Mouse (Mus musculus) cortical plate, adult 2 months (tissue): ENCODE measurements at regions not wholly inside any gene's neighbourhood (a gene's known extent, or its start where the extent isn't known, plus 50 kb on each side); places are given as distances from the start of the nearest gene placed in this dataset.
"Not testable (repeated sequence)": the region's sequence is repeated elsewhere in the genome, so short reads cannot be mapped to it uniquely, and the experiment has no call there.

Source experiments
- H3K27ac ChIP-seq: fragments of 200-500 bp; 2 replicates; pipeline ENCODE4 v1.5.1; 2012; ENCODE audit warnings: low read length, control low read depth, inconsistent platforms; ENCODE audit not compliant: insufficient read depth
- H3K4me1 ChIP-seq: fragments of 200-500 bp; 2 replicates; pipeline ENCODE4 v1.6.1; 2011; ENCODE audit warnings: low read length; ENCODE audit not compliant: control insufficient read depth, insufficient read depth
- H3K4me3 ChIP-seq: fragments of 200-500 bp; 2 replicates; pipeline ENCODE4 v1.5.1; 2011; ENCODE audit warnings: mild to moderate bottlenecking, low read length, control low read depth; ENCODE audit not compliant: insufficient read depth
- CTCF ChIP-seq: fragments of 200-500 bp; IDR thresholded peaks from 2 replicates; pipeline ENCODE4 v1.5.1; 2011; ENCODE audit warnings: mild to moderate bottlenecking, control low read depth, low read length; ENCODE audit not compliant: insufficient read depth; ENCODE audit errors: extremely low read depth
- POLR2A ChIP-seq: fragments of 200-500 bp; IDR thresholded peaks from 2 replicates; pipeline ENCODE4 v1.6.1; 2011; ENCODE audit warnings: mild to moderate bottlenecking, low read length, control low read depth; ENCODE audit not compliant: insufficient read depth; ENCODE audit errors: extremely low read depth

- not testable (repeated sequence) for H3K4me3 ChIP-seq, H3K4me1 ChIP-seq
These were observed 85.6 kb upstream of the Ptprz1 start for GRCm38 (mm10) chr6:22789731-22790130.

DNA sequence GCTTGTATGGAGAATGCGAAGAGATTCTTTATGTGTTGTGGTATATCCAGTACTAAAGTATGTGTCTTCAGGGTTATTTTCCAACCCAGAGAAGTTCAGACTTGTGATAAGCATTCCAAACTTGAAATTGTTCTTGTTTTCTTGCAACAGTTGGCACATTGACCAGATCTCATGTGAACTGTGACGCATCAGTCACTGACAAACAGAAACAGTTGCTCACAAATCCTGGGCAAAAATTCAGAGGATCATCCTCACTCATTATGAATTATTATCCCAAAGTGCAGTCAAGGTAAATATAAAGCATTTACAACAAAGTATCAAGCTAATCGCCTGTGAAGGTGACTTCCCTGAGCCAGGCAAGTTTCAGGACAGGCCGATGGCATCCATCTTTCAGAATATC is 83.5 kb upstream of the Ptprz1 start:
- H3K4me3 ChIP-seq, result no peak overlapping the region

More at GRCm38 (mm10) chr6:22789731-22790130, 85.6 kb upstream of the Ptprz1 start:
- not testable (repeated sequence) for H3K27ac ChIP-seq

GRCm38 (mm10) chr6:22792601-22793000 is 82.7 kb upstream of the Ptprz1 start:
- Histone ChIP-seq H3K27ac (no peak overlapping the region), H3K4me1 (no peaks in the 10 kb centered on the region), H3K4me3 (no peak overlapping the region)
- TF ChIP-seq POLR2A (no peak), CTCF (no peak)

More for the DNA sequence above, 83.5 kb upstream of the Ptprz1 start:
- no peak for TF ChIP-seq CTCF
- TF ChIP-seq POLR2A, result no peak
- H3K4me1 ChIP-seq, result no peaks in the 10 kb centered on the region
- H3K27ac ChIP-seq, result no peak overlapping the region

- H3K4me1 ChIP-seq, result no peaks in the 10 kb centered on the region
- H3K27ac ChIP-seq, result no peak overlapping the region
- H3K4me3 ChIP-seq, result no peak overlapping the region
- TF ChIP-seq CTCF, result no peak
- no peak for TF ChIP-seq POLR2A
These were observed 81.1 kb upstream of the Ptprz1 start for GRCm38 (mm10) chr6:22794071-22794721.

- Histone ChIP-seq H3K4me3 (no peak overlapping the region), H3K4me1 (no peaks in the 10 kb centered on the region), H3K27ac (no peak overlapping the region)
- TF ChIP-seq POLR2A, result no peak
- TF ChIP-seq CTCF, result no peak
These were observed 80.5 kb upstream of the Ptprz1 start for GRCm38 (mm10) chr6:22794755-22795154.

DNA sequence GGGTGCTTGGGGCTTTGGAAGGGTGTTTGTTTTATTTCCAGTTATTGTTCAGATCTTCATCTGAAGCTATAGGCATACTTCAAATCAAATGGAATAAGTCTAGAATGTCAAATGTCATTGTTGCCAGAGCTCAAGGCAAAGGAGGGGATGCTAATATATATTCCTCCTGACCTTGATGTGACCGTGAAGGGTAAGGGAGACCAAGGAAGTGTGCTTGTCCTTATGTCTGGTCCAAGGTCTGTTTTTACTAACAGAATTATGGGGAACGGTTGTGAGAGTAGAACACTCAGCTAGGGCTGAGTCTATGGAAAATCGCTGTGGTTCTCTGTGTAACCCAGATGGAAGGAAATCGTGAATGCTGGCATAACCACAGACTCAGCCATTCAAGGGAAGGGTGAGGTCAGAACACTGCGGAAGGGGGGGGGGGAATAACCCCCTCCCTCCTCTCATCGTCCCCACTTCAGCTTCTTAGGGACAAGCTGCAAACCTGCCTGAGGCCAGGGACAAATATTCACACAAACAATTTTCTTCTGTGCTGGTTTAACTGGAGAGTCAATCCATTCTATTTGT is 79.9 kb upstream of the Ptprz1 start:
- TF ChIP-seq POLR2A, result no peak
- TF ChIP-seq CTCF, result no peak
- peak overlapping the region; percentile 64 for H3K27ac ChIP-seq
- no peaks in the 10 kb centered on the region for H3K4me1 ChIP-seq

GRCm38 (mm10) chr6:22801908-22802307 is 73.4 kb upstream of the Ptprz1 start:
- H3K4me1 ChIP-seq, result no peaks in the 10 kb centered on the region
- TF ChIP-seq POLR2A (no peak), CTCF (no peak)
- H3K27ac ChIP-seq, result no peak overlapping the region
- no peak overlapping the region for H3K4me3 ChIP-seq

More for the DNA sequence above, 79.9 kb upstream of the Ptprz1 start:
- H3K4me3 ChIP-seq, result no peak overlapping the region

DNA sequence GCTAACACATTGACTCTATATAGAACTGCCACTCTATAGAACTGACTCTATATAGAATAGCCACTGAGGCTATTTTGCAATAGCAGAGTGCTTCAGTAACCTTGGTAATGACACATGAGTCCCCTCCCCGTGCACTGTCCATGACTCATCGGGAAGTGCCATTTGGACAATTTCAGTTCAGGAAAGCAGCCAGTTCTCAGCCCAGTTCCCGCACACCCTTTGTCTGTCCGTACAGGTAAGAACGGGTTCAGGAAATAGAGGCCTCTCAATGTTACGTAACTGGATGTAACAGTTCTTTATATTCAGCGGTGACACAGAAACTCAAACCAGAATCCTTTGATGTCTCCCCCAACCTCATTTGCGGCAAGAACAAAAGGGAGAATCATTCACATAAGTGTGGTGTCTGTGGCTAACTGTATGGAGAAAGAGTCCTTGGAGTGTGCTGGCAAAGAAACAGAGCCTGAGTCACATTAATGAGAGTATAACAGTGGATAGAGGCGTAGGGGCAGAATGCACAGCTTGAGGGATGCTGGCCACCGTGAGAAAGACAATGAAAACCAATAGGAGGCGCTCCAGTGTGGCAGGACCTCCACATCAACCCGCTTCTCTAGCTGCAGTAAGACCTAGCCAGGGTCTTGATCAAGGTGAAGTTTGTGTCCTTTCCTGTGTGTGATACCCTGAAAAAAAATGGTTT is 72.8 kb upstream of the Ptprz1 start:
- Histone ChIP-seq H3K4me1 (no peaks in the 10 kb centered on the region), H3K4me3 (no peak overlapping the region), H3K27ac (no peak overlapping the region)
- TF ChIP-seq CTCF, result 0 out of 2 replicates have a peak, but pooled peaks have one; percentile 7
- no peak for TF ChIP-seq POLR2A

- no peaks in the 10 kb centered on the region for H3K4me1 ChIP-seq
- no peak overlapping the region for H3K4me3 ChIP-seq
- no peak for TF ChIP-seq POLR2A
- H3K27ac ChIP-seq, result no peak overlapping the region
These were observed 71.4 kb upstream of the Ptprz1 start for GRCm38 (mm10) chr6:22803886-22804285.
